Mouse (Mus musculus): ENCODE measurements around the gene Nkx2-5.

The Nkx2-5 gene

DNA sequence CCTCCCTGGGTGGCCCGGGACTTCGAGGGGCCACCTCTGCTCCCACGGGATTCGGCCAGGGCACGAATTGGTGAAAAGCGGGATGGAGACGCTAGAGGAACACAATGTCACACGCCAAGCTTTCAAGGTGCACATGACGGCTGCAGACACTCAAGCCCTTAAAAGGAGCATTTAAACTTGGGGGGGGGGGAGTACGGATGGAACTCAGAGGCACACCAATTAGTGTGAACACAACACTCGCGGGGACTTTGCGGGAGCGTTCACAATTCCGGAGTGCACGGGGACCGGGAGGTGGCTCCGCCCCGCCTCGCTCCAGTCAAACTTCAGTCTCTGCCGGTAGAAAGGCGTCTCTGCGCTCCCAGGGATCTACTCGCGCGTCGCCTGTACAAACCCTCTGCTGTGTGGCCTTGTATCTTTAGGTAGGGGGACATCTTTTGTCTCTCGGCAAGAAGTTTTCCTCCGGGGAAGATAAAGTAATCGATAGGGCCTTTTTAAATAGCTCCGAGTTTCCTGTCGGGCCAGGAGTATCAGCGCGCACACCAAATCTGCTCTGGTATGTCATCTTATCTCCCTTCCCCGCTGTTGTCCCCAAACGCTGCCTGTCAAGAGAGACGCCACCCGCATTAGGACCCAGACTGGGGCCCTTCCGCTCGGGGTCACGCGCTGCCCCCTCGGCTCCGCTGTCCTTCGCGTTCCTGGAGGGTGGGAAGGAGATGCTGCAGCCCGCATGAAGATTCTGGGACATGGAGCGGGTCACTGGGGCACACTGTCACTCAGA, 5.7 kb upstream of the Nkx2-5 start:
- DNase-seq (ENCODE audit: low spot score in 2 of 2): no peak

DNA sequence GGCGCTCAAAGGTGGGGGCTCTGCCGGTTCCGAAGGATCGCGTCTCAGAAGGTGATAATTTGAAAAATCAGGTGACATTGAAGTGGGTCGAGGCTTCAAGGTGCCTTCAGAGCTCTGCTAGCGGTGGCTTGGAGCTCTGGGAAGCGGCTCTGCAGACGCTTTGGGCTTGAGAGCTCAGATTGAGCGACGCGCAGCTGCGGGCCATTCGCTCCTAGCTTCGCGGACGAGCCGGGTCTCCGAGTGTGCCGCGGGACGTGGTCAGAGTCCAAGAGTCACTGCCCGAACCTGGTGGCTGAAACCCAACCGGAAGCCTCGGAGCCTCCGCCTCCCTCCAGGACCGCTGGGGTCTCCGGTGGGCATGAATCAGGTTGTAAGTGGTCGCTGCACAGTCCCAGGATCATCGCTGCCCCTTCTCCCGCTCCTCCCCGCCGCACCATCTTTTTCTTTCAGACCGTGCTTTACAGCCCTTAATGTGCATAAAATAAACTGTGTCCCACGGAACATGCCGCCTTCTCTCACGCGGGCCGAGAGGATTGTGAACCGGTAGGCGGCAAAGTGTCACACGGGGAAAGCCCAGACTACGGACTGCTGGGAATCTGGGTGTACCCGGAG, 5.0 kb upstream of the Nkx2-5 start:
- DNase-seq (ENCODE audit: low spot score in 2 of 2): no peak

DNA sequence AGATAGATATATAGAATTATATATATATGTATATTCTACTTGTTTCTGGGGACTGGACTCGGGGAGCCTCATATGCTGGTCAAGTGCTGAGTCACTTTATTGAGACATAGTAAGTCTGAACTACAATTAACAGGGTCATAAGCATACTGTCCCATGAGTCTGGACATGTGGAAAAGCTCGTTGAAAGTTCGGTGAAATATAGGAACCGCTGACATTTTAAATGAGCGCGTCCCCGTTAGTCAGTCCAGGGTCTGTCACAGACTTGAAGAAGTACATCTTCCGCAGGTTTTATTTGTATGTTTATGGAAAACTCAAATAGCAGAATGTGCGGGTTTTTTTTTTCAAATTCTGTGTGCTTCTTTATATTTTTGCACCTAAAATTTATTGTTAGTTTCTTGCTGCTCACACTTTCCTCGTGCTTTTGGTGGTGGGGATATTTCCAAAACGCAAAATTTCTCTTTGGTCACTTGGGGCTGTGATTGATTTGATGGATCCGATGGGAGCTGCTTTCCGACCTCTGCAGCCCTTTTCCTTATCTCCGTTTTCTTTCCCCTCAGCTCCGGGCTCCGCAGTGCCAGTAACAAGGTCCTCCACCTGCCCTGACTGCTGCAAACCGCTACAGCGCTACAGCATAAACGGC, 4.4 kb upstream of the Nkx2-5 start:
- DNase-seq (ENCODE audit: low spot score in 2 of 2): no peak

DNA sequence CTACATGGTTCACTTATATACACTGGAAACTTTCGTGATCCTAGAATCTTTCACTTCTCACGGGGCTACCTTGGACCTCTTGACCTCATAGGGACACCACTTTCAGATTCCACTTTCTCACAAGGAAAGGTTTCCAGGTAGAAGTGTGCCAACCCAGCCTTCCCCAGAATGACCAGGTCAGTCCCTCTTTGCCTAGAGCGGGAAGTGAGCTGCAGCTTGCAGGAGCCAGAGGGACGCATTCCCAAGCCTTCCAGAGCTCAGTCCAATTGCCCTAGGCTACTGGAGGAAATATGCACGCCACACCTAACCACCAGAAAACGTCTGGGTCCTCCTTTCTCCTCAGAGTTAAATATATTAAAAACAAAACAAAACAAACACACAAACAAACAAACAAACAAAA, 3.4 kb upstream of the Nkx2-5 start:
- no peak for DNase-seq (ENCODE audit: low spot score in 2 of 2)

DNA sequence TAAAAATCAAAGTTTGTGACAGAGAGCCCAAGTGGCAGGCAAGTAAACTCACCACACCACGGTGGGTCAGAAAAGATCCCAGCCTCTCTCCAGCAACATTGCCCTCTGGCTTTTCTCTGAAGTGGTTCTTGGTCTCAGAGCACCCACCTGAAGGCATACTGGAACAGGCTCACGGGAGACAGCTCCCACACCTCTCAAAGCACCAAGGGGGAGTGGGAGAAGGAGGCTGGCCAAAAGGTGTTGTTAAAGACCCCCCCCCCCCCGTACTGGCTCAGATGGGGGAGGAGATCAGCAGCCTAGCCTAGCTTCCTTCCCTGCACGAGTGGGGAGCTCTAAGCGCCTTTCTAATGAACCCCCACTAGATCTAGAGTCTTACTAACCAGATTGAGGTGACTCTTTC, 3.0 kb upstream of the Nkx2-5 start:
- DNase-seq (ENCODE audit: low spot score in 2 of 2): no peak

DNA sequence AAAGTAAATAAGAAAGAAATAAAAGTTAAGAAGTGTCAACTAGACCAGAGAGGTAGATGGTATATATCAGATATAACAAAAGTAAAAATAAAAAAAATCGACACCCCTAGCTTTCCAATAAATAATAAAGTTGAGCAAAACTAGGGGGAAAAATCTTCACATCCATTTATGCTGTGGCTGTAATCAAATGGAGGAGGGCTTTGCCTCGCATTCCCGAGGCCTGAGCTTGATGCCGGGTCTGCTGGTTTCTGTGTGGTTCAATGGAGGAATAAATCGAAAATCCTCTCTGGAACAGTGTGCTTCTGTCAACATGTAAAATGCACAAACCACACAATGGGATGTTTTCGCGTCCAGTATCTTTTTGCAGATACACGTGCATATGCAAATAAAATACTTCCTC, 1.6 kb upstream of the Nkx2-5 start:
- no peak for DNase-seq (ENCODE audit: low spot score in 2 of 2)

DNA sequence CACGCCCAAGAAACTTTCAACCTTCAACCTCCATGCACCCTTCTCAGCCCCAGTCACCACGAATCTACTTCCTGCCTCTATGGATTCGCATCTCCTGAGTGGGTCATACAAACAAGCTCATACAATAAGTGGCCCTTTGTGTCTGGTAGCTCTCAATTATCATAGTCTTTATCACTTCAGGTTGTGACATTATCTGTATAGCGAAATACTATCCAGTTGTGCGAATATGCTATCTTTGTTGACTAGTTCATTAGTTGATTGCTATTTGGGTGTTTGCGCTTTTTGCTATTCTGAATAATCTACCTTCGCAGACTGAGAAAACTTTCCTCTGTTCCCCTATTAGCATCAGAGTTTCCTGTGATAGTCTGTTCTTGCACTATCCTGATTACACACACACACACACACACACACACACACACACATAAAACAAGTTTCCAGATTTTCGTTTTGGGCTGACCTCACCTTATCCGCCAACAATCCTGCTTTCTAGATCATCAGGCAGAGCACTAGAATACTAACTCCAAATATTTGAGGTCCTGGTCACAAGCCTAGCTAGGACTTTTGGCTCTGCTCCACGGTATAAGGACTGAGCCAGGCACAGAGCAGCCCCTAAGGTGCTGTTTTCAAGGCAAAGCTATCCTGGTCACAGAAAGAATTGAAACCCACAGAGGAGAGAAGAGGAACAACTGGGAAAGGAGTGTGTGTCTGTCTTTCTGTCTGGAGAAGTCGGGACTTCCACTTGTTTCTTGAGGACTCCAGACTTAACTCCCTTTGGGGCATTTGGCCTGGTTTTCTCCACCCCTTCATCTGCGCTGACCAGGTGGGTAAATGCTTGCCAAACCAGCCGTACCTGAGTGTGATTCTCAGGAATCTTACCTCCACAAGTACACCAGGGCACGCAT, 591 bp upstream of the Nkx2-5 start:
- no peak for DNase-seq (ENCODE audit: low spot score in 2 of 2)

DNA sequence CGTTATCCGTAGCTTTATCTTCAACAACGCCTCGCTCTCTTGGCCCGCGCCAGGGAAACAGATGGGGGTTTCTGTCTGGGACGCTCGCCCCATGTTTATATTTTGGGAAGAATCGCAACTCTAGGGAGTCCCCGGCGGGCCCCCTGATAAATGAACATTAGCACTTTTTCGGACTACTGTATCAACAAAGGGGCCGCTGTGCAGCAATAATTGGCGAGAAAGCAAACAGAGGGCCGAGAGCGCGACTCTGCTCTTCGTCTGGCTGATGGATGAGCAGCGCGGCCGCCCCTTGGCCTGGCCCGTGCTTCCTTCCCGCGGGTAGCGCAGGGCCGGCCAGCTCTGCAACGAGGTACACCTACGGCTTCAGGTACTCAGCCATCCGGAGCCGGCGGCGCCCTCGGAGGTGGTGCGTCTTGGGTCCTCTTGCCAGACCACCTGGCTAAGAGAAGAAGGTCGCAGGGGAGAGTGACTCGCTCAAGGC, 398 bp downstream of the Nkx2-5 start:
- DNase-seq (ENCODE audit: low spot score in 2 of 2): no peak

DNA sequence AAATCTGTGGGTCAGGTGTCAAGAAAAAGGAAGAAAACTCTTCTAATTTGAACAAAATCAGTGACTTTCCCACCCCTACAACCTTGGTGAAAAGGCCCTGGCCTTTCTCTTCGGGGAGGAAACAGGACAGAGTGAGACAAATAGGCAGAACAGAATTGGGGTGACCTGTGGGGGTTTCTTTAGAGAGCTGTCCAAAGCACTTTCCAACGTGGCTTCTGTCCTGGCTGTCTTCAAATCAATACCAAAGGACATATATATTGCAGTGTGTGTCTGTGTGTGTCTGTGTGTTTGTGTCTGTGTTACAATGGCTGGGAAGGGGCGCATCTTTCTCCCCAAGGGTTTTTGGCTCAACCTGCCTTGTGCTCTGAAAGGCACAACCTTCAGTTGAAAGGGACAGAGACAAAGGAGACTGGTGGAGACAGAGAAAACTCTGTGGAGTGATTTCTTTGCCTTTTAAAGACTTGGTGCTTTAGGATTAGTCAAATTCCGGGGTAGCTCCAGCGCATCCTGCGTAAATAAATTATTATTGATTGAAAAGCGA, 1.0 kb downstream of the Nkx2-5 start:
- no peak for DNase-seq (ENCODE audit: low spot score in 2 of 2)

DNA sequence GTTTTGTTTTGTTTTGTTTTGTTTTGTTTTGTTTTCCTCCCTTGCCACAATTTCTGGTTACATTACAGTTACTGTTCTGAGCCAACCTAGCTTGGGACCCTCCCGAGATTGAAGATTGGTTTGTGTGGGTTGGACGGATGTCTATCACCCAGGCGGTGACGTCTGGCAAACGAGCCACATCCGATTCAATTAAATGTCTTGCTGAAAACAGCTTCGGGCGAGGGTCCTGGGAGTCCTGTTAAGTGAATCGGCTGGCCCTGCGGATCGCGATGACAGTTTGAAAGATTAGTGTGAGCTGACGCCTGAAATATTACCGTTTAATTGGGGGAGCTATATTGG, 1.6 kb downstream of the Nkx2-5 start:
- no peak for DNase-seq (ENCODE audit: low spot score in 2 of 2)

DNA sequence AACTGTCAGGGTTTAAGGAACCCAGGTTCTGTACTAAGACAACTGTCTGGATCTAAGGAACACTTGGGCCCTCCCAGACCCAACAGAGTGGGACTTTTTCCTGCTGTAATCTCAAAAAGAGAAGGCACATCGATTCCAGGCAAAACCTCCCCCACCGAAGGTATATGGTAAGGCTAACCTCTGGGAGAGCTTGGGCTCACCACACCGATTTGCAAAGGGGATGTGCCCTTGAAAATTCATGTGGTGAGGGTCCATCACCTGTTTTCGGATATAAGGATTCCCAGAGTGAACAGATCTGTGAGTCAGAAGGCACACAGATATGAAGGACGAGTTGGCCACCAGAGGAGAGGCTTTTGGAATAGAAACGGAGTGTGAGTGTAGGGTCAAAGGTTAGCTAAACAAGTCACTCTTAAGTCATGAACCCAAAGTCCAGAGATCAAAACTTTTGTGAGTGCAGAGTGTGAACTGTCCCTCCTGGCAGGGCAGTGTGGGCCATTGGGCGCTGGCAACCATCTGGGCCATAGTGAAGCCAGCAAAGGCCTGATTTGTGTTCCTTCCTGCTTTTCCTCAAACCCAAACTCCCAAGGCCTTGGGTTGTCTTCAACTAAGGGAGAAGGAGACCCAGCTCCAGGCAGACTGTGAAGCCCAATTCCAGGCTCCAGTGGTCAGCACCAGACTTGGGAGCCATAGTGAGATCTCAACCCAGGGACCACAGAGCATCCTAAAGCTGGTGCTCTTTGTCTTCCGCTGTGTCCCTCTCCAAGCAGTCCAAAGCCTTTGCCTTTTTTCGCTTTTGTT, 2.2 kb downstream of the Nkx2-5 start:
- DNase-seq (ENCODE audit: low spot score in 2 of 2): no peak

DNA sequence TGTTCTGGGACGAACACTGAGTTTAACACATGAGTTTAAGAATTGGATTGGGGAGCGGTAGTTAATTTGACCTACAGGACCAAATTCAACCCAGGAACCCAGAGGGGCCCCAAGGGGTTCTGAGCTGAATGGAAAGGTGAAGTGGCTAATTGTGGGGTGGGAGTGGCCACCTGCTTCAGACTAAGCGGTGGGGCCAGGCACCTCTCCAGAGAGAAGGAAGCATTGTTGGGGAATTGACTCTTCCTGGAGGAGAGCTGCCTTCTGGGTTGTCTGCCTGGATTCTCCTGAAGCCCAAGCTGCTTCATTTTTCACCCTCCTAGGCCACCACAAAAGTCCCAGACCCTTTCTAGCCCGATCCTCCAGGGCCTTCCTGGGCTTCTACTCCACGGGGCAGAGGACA, 2.8 kb downstream of the Nkx2-5 start:
- no peak for DNase-seq (ENCODE audit: low spot score in 2 of 2)

DNA sequence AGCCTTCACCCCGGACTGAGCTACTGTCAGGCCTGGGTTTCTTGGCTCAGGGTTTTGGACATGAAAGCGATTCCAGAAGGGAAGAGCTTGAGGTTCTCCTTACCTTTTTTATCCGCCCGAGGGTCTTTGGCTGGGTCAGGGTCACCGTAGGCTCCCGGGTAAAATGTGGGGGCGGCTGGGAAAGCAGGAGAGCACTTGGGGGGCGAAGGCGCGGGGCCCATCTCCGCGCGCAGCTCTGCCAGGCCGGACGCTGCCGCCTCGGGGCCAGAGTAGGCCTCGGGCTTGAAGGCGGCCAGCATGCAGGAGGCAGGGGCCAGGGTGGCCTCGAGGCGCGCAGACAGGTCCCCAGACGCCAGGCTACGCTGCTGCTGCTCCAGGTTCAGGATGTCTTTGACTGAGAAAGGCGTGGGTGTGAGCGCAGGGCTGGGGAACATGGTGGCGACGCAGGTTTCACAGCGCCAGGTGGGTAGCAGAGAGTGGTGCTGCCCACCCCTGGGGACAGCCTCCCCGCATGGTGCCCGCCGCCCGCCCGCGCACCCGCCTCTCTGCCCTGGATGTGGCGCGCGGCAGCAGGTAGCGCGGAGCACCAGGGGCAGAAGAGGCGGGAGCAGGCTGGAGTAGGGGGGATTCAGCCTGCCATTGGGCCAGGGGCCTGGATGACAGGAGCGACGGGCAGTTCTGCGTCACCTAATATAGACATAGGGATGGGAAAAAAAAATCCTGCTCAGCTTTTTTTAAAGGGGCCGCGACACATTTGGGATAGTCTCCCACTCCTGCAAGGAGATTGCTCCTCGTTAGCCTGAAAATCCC, 3.7 kb downstream of the Nkx2-5 start:
- no peak for DNase-seq (ENCODE audit: low spot score in 2 of 2)

DNA sequence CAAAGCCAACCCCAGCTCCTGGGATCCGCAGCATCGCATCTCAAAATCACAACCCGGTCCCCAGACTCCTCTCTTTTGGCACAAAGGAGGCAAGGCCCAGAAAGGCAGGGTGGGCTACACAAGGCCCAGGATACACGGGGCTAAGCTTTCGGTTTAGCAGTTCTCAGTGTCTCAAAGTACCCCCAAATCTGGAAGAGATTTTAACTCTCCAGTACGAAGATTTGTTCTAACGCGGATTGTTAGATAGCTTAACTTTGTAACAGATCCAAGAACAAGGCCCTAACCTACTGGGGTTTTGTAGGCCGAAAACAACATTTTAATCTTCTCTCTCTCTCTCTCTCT, 4.4 kb downstream of the Nkx2-5 start:
- no peak for DNase-seq (ENCODE audit: low spot score in 2 of 2)

DNA sequence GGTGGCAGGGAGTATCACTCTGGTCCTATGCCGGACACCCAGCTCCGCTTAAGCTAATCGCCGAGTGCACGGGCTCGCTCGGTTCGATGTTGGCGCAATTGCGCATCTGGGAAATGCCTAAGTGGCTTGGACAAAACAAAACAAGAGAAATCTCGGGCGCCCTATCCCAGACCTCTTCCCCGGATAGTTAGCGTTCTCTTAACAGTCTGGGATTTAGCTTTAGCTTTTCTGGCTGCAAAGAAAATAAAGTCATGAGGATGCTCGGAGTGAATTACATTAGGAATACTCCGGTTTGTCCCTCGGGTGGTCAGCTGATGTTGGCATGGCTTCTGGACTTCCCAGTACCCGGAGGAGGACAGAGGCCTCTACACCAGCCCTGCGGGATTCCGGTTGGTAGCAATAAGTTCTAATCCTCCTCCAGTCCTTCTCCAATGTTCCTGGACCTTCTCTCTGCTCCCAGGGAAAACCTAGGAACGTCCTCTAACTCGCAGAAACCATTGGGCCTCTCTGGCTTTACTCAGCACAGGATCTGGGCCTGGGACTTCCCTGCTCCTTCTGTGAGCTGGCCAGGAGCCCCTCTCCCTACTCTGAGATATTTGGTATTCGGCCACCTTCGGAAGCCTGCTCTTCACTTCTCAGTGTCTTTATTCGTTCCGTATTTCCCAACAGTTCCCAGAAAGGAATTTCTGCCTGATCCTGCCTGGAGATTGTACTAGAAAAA, 4.9 kb downstream of the Nkx2-5 start:
- no peak for DNase-seq (ENCODE audit: low spot score in 2 of 2)

DNA sequence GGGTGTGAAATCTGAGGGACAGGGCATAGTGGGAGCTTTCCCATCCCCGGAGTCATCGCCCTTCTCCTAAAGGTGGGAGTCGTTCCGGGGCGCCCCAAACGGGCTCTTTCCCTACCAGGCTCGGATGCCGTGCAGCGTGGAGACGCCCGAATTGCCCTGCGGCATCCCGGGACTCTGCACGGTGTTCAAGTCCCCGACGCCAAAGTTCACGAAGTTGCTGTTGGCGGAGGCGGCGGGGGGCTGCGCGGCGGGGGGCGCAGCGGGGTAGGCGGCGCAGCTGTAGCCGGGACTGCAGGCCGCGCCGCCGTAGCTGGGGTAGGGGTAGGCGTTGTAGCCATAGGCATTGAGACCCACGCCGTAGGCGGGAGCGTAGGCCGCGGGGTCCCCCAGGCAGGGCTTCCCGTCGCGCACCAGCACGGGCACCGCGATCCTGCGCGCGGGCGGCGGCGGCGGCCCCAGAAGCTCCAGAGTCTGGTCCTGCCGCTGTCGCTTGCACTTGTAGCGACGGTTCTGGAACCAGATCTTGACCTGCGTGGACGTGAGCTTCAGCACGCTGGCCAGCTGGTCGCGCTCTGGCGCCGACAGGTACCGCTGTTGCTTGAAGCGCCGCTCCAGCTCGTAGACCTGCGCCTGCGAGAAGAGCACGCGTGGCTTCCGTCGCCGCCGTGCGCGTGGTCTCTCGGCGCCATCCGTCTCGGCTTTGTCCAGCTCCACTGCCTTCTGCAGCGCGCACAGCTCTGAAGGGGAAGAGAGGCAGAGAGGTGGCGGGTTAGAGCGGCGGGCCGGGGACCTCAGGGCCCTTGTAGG, 5.7 kb downstream of the Nkx2-5 start:
- no peak for DNase-seq (ENCODE audit: low spot score in 2 of 2)

DNA sequence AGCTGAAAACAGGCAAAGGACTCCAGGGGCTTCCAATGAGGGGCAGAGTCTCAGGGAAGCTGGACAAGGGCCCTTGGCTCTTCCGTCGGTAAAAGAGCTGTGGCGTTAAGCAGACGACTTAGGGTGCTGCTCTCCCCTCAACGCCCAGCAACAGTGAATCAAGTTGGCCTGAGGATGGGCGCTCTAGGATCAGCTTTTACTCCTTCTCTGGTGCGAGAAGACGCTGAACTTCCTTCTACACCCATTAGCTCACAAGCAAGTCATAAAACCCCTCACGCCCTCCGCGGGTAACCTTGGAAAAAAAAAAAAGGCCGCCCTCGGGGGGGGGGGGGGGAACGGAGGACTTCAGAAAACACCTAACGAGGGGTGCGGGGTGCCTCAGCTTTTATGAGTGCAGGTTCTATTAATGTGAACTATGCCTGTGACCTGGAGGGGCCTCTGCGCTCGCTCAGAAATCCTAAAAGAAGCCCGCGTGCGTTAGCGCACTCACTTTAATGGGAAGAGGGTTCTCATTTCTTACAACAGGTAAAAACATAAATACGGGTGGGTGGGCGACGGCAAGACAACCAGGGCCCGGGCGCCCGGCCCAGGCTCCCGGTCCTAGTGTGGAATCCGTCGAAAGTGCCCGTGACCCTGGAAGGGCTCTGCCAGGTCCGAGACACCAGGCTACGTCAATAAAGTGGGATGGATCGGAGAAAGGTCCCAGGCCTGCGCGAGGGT, 6.5 kb downstream of the Nkx2-5 start:
- no peak for DNase-seq (ENCODE audit: low spot score in 2 of 2)

DNA sequence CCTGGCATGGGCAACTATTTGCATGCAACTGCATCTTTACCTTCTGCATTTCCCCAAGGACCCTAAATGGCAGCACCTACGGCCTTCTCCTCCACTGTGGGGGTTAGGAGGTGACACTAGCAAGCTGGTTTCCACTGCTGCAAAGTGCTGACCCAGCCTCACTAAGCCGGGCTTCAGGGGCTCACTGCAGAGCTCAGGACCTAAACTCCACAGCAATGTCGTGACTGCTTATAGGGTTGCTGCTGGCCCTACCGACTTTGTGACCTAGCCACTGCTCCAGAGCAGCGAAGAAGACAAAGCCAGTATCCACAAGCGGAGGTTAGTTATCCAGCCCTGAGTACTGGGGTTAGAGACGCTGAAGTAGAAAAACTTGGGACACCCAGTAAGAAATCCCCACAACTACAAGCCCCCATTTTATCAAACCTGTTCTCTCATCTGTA, 7.2 kb downstream of the Nkx2-5 start:
- DNase-seq (ENCODE audit: low spot score in 2 of 2): no peak
